21 mouse cellular contexts compared by ENCODE assay signal in genomic region chr9:40245466-40245865, GRCm38 (mm10). TPM values are rescaled to one million over a fixed set of nuclear protein-coding genes. Genes with fewer than 3 reads are reported as not detected.
DNase-seq lines count a peak whose midpoint lies in the region; ATAC-seq lines count a peak whose summit lies in the region.
"Had no signal": no experiment of that assay in that cellular context is flagged by ENCODE, and none has a peak within 500 bp of the region (broad histone marks: within the 10 kb centered on the region; RNA-seq: fewer than 3 reads in every experiment).

No protein-coding gene starts in this region.

- ATAC-seq in heart, embryonic 12.5 days (ENCODE audit: insufficient number of reproducible peaks, low FRiP score), result no peak; the same call in 1 of the 2 replicates
- no peak for ATAC-seq in limb, embryonic 15.5 days (ENCODE audit: insufficient number of reproducible peaks, low FRiP score, low TSS enrichment, low read depth)
- ATAC-seq in neural tube, embryonic 13.5 days (ENCODE audit: low read depth), result no peak
- ATAC-seq: lung, postnatal 0 days had no signal

- no peak for DNase-seq in heart, postnatal 36 days
- no peak for DNase-seq in limb, embryonic 10.5 days (ENCODE audit: low spot score)
- DNase-seq in brain, adult 2 months (ENCODE audit: low read depth, low spot score), result peak; percentile 17
- no peak for DNase-seq in layer of hippocampus, adult 9-10 months (ENCODE audit: low spot score)
- DNase-seq: adrenal gland, postnatal 36 days; B cell, adult 2 months; cerebellum, adult 9-11 months; gastrocnemius, postnatal 10 days; kidney, adult 18-20 months; kidney, postnatal 10 days; right cerebral cortex, adult 18-20 months; thymus, postnatal 4 days had no signal

- H3K4me3 ChIP-seq in heart, embryonic 12.5 days, result no peak overlapping the region
- no peak overlapping the region for H3K4me3 ChIP-seq in limb, embryonic 15.5 days
- no peak overlapping the region for H3K4me3 ChIP-seq in limb, embryonic 10.5 days
- no peak overlapping the region for H3K4me3 ChIP-seq in neural tube, embryonic 13.5 days
- H3K4me3 ChIP-seq: layer of hippocampus, adult 2 months; limb, embryonic 13.5 days; liver, embryonic 15.5 days had no signal

- H3K36me3 ChIP-seq in heart, embryonic 12.5 days, result no peaks in the 10 kb centered on the region
- no peaks in the 10 kb centered on the region for H3K36me3 ChIP-seq in limb, embryonic 15.5 days
- H3K36me3 ChIP-seq in limb, embryonic 10.5 days, result no peaks in the 10 kb centered on the region
- H3K36me3 ChIP-seq in neural tube, embryonic 13.5 days, result no peaks in the 10 kb centered on the region
- H3K36me3 ChIP-seq: limb, embryonic 13.5 days; liver, embryonic 15.5 days had no signal

- H3K9me3 ChIP-seq in heart, embryonic 12.5 days (replicated peaks), result 0 out of 2 replicates have a peak, but pooled peaks cover 3% of the 10 kb centered on the region
- no peaks in the 10 kb centered on the region for H3K9me3 ChIP-seq in limb, embryonic 15.5 days
- H3K9me3 ChIP-seq in limb, embryonic 10.5 days (replicated peaks), result no peaks in the 10 kb centered on the region
- no peaks in the 10 kb centered on the region for H3K9me3 ChIP-seq in neural tube, embryonic 13.5 days
- H3K9me3 ChIP-seq: limb, embryonic 13.5 days; liver, embryonic 15.5 days had no signal

- peak overlapping the region; percentile 84 for H3K27ac ChIP-seq in heart, embryonic 12.5 days (ENCODE audit: poor library complexity, severe bottlenecking)
- H3K27ac ChIP-seq in limb, embryonic 15.5 days, result 0 out of 2 replicates have a peak overlapping the region, but pooled peaks have one; percentile 17
- H3K27ac ChIP-seq in limb, embryonic 10.5 days, result no peak overlapping the region
- H3K27ac ChIP-seq in neural tube, embryonic 13.5 days (replicated peaks), result peak overlapping the region; percentile 59
- H3K27ac ChIP-seq: layer of hippocampus, adult 2 months; limb, embryonic 13.5 days; liver, embryonic 15.5 days had no signal

- intact Hi-C loops in heart, postnatal 36 days (cut with DNase I), result no loop called here

- peaks cover 6% of the 10 kb centered on the region; the same call in 1 of the 2 replicates for H3K27me3 ChIP-seq in heart, embryonic 12.5 days (replicated peaks)
- H3K27me3 ChIP-seq in limb, embryonic 15.5 days, result peaks cover 9% of the 10 kb centered on the region
- H3K27me3 ChIP-seq in limb, embryonic 10.5 days (ENCODE audit: low read depth, poor library complexity, severe bottlenecking), result peaks cover 11% of the 10 kb centered on the region
- H3K27me3 ChIP-seq in neural tube, embryonic 13.5 days, result no peaks in the 10 kb centered on the region

- WGBS in heart, embryonic 12.5 days, result 30% methylated on average over 9 of the region's 9 CpGs
- WGBS in limb, embryonic 15.5 days, result 47% methylated on average over 9 of the region's 9 CpGs
- WGBS in limb, embryonic 10.5 days, result 79% methylated on average over 9 of the region's 9 CpGs
- WGBS in neural tube, embryonic 13.5 days, result 68% methylated on average over 9 of the region's 9 CpGs

- no peak overlapping the region for H3K9ac ChIP-seq in heart, embryonic 12.5 days
- no peak overlapping the region for H3K9ac ChIP-seq in limb, embryonic 15.5 days
- H3K9ac ChIP-seq in neural tube, embryonic 13.5 days, result no peak overlapping the region
- H3K9ac ChIP-seq: limb, embryonic 13.5 days; liver, embryonic 15.5 days had no signal

- peak overlapping the region; percentile 48 for H3K4me2 ChIP-seq in heart, embryonic 12.5 days
- H3K4me2 ChIP-seq in limb, embryonic 15.5 days, result no peak overlapping the region
- H3K4me2 ChIP-seq in neural tube, embryonic 13.5 days, result no peak overlapping the region
- H3K4me2 ChIP-seq: limb, embryonic 13.5 days; liver, embryonic 15.5 days had no signal

- H3K4me1 ChIP-seq in heart, embryonic 12.5 days (replicated peaks), result peaks cover 34% of the 10 kb centered on the region
- H3K4me1 ChIP-seq in limb, embryonic 15.5 days, result peaks cover 9% of the 10 kb centered on the region
- peaks cover 10% of the 10 kb centered on the region for H3K4me1 ChIP-seq in limb, embryonic 10.5 days
- H3K4me1 ChIP-seq in neural tube, embryonic 13.5 days (replicated peaks), result peaks cover 34% of the 10 kb centered on the region
- H3K4me1 ChIP-seq: liver, embryonic 15.5 days had no signal

RNA-seq across cellular contexts. Expression of gene Scn3b, which starts 23.6 kb away (rescaled TPM):
- polyA plus RNA-seq in heart, embryonic 12.5 days (2016; fragmentation: Nextera tagmentation; extraction: Ambion mirVana), result 0.35 and 0.61 TPM in 2 replicates
- 1 to 10 TPM in 1 of 2 experiments, under 1 TPM in 1; 0.57 to 1.2 TPM for total RNA-seq in heart, postnatal 36 days (2021)
- polyA plus RNA-seq in limb, embryonic 15.5 days (2015; fragmentation: Nextera tagmentation; extraction: Ambion mirVana), result 11.0 and 30.2 TPM in 2 replicates
- polyA plus RNA-seq in limb, embryonic 10.5 days (2016; fragmentation: Nextera tagmentation; extraction: Ambion mirVana), result 0.08 and 0.15 TPM in 2 replicates
- 115 and 121 TPM in 2 replicates for polyA plus RNA-seq in neural tube, embryonic 13.5 days (2015; fragmentation: Nextera tagmentation; extraction: Ambion mirVana)
- total RNA-seq: megakaryocyte progenitor cell, adult 5-6 weeks; monocyte, adult 5-6 weeks had no signal

RNA-seq across cellular contexts. Expression of gene Zfp202, which starts 53.4 kb away (rescaled TPM):
- 4.2 and 4.8 TPM in 2 replicates for polyA plus RNA-seq in heart, embryonic 12.5 days (2016; fragmentation: Nextera tagmentation; extraction: Ambion mirVana)
- total RNA-seq in heart, postnatal 36 days (2021), result 1 to 10 TPM; 2.5 to 3.0 TPM
- polyA plus RNA-seq in limb, embryonic 15.5 days (2015; fragmentation: Nextera tagmentation; extraction: Ambion mirVana), result 4.7 and 4.9 TPM in 2 replicates
- polyA plus RNA-seq in limb, embryonic 10.5 days (2016; fragmentation: Nextera tagmentation; extraction: Ambion mirVana), result 7.5 and 8.4 TPM in 2 replicates
- polyA plus RNA-seq in neural tube, embryonic 13.5 days (2015; fragmentation: Nextera tagmentation; extraction: Ambion mirVana), result 8.2 and 9.2 TPM in 2 replicates
